Mouse (Mus musculus) cerebellum, postnatal 14 days (tissue): Measurements from ENCODE around the gene Zfp174.
"Not testable (repeated sequence)": the region's sequence is repeated elsewhere in the genome, so short reads cannot be mapped to it uniquely, and the experiment has no call there.

ENCODE experiments used
- DNase-seq, 2 experiments: peaks; one replicate each; pipeline ENCODE4 v3.0.0; 2021; ENCODE audit warnings: mixed read lengths in 2 of 2

Gene Zfp174

DNA sequence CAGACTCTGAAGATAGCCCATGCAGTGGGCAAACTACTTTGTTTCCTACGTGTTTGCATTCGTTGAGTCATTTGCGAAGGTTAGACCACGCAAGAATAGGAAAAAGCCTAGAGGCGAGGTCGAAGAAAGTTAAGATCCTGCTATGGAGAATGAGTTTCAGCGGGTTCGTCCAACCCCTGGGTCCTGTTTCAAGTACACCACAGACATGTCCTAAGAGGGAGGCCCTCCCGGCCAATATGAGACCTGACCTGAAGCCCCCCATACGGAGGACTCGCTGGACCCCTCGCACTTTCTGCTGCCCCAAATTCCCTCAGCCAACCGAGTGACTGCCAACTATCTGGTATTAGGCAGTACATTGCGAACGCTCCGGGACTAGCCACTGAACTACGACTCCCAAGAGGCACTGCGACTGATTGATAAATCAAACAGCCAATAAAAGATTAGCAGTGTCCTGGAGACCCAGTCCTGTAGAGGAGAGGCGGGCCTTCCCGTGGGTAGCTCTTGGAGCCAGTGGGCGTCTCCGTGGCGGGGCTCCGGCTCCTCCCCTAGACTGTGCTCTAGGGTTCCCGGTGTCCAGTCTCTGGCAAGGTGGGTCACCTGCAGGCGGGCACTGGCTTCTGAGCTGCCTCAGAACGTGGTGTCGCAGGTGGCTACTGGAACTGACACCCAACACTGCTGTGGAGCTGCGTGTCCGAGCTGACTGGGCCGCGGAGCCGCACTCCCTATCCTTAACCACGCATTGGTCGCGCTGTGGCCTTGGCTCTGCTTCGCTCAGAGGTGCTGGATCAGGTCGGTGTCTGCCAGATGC, at the start of gene Zfp174:
Gene Zfp174 (plus strand): TSS at position 558 of the 808 bp plus-strand sequence.
- peak; percentile 92 to 96 for DNase-seq

DNA sequence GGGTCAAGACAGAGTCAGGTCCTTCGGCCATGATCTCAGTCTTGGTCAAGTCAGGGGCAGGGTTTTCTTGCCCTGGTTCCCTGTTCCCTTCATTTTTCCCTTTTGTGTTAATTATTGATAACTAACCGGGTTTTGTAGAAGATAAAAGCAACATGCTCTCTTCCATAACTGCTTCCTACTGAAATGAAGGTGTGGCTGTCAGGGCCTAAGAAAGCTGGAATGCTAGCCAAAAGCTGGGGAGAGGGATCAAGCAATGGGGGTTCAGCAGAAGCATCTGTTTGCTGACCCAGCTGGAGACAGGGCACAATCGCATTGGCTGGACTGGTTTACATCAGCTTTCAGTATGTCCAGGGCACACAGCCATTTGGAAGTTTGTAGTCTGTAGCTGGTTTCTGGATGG, 38.9 kb upstream of the Zfp174 start:
- no peak for DNase-seq

DNA sequence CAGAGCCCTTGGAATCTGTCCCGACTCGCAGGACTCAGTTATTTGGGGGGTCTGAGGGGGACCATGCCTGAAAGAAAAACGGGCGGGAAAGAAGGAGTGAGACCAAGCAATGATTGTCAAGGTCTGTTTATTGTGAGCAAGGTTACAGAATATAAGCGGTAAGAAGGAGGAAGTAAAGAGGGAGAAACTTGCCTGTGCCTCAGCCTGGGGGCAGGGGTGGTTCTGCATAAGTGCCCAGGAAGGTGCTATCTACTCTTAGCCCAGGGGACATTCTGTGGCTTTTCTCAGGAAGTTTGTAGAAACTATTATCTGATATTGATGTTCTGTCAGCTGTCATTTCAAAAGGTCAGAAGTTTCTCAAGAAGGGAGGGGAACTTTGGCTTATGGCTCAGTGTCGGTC, 32.4 kb upstream of the Zfp174 start:
- DNase-seq: not testable (repeated sequence)

DNA sequence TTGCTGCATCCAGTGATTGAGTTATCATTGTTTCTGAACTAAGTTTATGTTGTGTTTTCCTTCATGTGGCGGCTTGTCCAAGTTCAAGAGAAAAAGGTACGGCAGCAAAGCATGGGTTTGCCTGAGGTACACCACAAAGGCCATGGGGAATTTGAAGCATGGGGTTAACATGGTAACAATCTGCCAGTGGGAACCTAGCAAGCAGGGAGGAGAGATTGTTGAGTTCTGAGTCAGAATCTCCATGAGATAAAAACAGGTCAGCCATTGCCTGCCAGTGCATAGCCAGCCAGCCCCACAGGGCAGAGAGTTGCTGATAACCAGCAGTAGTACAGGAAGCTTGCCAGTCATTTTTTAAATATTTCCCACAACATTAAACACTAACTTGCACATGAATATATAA, 26.9 kb upstream of the Zfp174 start:
- DNase-seq: no peak

DNA sequence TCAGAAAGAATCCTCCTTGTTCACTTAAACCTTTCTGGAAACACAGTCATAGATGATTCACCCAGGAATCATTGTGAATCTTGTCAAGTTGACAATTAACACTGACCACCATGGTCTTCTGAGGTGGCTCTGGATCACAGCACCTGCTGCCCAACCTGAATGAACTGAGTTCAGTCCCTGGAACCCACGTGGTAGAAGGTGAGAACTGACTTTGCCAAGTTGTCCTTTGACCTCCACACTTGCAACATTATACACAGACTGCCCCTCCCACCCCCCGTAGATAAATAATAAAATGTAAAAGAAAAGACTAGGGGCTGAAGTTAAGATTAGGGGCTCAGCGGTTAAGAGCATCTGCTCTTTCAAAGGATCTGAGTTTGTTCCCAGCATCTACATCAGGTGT, 19.0 kb upstream of the Zfp174 start:
- no peak for DNase-seq

DNA sequence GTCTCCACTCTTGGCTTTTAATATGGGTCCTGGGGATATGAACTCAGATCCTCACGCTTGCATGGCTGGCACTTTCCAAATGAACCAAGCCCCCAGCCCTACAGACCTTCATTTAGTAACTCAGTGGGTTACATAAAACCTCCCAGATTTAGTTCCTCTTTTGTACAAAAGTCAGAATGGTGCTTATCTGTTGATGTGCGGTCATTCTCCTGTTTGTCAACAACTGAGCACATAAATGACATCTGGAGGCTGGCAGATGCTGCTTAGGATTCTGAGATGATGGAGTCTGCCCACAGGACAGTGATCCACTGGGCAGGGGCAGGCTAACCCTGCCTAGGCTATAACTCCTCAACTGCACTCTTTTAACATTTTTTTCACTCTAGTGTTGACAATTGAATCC, 17.3 kb upstream of the Zfp174 start:
- DNase-seq: no peak

DNA sequence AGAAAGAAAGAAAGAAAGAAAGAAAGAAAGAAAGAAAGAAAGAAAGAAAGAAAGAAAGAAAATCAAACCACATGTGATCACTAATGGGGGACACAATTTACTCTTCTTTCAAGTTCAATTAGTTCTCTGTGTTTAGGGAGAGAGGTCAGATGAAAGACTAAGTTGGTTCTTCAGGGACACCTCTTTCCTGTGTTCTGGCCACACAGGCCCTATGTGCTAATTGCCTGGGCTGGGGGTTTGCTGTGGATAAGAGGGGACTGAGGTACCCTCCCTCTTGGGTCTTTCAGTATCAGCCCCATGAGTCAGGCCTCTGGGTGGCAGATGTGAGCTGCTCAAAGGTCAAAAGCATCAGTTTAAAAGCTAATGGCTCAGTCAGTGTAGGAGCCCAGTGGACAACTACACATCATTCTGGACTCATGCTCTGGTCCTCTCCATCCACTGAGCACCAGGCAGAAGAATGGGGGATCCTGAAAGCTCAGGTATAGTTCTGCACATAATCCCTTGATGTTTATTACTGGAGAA, 16.4 kb upstream of the Zfp174 start, which contains the start of gene Olfr15:
Gene Olfr15 (plus strand): TSS at position 291 of the 522 bp plus-strand sequence.
- no peak for DNase-seq

DNA sequence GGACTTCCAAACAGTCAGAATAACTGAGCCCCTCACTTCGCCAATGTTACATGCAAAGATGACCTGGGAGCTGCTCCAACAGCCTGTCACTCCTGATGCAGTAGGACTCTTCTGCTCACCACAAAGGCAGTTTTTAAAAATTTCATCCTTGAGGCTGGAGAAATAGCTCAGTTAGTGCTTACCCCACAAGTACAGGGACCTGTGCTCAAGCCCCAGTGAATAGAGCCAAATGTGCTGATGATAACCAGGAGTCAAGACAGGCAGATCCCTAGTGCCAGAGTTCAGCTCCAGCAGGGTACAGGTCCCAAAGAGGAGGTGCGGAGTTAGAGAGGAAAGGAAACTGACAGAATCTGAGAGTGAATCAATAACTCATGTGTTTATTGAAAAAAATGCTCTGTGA, 11.6 kb upstream of the Zfp174 start:
- no peak for DNase-seq

DNA sequence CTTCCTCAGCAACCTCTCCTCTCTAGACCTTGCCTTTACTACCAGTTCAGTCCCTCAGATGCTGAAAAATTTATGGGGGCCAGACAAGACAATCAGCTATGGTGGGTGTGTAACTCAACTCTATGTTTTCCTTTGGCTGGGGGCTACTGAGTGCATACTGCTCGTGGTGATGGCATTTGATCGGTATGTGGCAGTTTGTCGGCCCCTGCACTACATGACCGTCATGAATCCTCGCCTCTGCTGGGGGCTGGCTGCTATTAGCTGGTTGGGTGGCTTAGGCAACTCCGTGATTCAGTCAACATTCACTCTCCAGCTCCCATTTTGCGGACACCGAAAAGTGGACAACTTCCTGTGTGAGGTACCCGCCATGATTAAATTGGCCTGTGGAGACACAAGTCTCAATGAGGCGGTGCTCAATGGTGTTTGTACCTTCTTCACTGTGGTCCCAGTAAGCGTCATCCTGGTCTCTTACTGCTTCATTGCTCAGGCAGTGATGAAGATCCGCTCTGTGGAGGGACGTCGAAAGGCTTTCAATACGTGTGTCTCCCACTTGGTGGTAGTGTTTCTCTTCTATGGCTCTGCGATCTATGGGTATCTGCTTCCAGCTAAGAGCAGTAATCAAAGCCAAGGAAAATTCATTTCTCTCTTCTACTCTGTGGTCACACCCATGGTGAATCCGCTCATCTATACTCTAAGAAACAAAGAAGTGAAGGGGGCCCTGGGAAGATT, 7.7 kb upstream of the Zfp174 start:
- peak in 1 of 2 experiments; percentile 19 for DNase-seq

DNA sequence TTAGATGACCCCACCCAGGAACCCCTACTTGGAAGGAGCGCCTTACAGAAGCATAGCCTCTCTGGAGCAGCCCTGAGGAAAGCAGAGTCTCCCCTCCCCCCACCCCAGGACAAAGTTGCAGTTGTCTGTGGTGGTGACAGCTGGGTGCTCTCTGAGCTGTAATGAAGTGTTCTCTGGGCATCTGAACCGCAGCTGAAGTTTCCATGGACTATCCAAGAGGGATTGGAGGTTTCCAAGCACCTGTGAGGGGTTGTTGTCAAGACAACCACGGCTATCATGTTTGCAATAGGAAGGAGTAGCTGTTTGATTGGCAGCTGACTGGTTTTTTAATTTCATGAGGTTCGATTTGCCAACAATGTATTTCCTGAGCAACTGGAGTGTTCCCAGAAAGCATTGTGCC, 4.1 kb upstream of the Zfp174 start:
- DNase-seq: no peak

DNA sequence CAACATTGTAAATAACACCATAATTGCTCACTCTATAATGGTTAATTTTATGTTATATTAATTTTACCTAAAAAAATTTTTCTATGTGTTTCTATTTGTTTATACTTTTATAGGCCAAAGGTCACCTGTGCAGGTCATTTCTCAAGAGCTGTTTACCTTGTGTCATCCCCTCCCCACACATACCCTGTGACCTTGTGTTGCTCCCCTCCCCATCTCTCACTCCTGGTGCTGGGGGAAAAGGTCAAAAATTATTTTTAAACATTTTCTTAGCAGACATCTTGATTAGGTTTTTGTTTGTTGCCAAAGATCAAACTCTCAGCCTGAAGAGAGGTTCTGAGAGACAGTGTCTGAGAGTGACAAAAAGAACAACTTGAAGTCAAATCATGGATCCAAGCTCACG, 3.3 kb upstream of the Zfp174 start:
- DNase-seq: no peak

DNA sequence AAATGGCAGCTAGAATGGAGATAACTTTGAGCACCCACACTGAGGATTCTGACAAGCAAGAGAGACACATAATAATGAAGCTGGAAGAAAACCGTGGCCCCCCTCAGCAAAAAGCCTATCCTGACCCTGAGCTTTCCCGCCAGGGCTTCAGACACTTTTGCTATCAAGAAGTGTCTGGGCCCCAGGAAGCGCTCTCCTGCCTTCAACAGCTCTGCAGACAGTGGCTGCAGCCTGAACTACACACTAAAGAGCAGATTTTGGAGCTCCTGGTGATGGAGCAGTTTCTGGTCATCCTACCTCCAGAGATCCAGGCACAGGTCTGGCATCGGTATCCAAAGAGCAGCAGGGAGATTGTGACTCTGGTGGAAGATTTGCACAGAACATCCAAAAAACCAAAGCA, 803 bp downstream of the Zfp174 start:
- DNase-seq: peak; percentile 12 to 13

DNA sequence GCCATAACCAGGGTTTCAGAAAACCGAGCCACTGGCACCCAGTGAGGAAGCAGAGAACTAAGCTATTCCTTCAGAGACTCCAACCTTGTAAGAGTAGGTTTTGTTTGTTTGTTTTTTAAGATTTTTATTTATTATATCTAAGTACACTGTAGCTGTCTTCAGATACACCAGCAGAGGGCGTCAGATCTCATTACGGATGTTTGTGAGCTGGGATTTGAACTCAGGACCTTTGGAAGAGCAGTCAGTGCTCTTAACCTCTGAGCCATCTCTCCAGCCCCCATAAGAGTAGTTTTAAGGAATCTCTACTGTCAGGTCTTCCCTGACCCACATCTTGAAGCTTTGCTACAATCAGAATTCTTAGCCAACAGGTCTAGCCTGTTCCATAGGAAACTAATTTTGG, 1.3 kb downstream of the Zfp174 start:
- DNase-seq: no peak

DNA sequence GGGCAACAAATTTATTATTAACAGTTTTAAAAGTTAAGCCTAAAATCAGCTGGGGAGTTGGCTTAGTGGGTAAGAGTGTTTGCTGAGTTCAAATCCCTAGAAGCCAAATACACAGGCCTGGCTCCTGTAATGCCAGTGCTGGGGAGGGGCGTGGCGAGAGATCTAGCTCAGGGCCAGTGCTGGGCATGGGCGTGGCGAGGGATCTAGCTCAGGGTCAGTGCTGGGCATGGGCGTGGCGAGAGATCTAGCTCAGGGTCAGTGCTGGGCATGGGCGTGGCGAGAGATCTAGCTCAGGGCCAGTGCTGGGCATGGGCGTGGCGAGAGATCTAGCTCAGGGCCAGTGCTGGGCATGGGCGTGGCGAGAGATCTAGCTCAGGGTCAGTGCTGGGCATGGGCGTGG, 4.2 kb downstream of the Zfp174 start:
- DNase-seq: not testable (repeated sequence)

DNA sequence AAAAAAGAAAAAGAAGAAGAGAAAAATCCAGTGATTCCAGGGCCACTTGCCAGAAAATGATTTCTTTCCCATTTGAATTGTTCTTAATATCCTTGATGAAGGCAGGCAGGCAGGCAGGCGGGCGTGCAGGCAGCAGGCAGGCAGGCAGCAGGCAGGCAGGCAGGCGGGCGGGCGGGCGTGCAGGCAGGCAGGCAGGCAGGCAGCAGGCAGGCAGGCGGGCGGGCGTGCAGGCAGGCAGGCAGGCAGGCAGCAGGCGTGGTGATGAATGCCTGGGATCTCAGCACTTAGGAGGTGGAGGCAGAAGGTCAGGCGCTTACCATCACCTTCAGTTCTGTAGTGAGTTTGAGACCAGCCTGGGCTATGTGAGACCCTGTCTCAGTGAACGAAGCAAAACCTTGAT, 5.5 kb downstream of the Zfp174 start:
- DNase-seq: no peak

DNA sequence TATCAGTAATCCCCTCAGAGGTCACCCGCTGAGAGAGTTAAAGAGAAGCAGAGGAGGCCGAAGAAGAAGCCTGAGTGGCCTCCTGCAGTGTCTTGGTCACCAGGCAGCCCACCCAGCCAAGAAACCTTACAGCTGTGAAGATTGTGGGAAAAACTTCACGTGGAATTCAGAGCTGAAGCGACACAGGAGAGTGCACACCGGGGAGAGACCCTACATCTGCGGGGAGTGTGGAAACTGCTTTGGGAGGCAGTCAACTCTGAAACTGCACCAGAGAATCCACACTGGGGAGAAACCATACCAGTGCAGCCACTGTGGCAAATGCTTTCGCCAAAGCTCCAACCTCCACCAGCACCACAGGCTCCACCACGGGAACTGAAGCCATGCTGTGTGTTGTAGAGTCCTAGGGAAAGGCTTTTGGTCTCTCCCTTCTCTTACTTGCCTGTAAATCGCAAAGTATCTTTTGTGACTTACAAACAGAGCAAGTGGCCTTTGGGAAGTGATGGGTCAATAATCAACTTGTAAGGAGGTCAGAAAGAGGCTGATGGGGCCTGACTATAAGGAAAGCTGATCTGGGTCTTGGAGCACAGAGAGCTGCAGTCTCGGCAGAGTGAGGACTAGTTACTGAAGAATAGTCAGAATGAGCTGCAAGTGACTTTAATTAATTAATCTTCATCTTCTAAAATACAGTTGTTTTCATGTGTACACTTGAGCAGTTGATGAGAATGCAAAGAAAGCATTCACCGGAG, 7.5 kb downstream of the Zfp174 start:
- DNase-seq: no peak

DNA sequence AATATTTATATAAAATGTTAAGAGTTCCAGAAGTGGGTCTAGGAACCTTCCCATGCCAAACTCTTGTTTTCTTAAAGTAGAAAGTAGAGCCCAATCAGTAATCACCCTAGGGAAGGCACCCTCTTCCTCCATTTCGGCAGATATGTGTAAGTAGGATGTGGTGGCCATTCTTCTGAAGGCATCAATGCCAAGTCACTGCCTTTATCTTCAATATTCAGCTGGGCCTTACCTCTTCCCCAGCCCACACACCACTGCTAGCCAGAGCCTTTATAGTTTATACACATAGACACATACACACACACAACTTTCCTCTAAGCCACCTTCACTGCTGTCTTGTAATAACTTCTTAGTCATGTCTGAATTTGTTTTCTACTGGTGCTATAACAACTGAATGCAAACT, 8.7 kb downstream of the Zfp174 start:
- DNase-seq: no peak

DNA sequence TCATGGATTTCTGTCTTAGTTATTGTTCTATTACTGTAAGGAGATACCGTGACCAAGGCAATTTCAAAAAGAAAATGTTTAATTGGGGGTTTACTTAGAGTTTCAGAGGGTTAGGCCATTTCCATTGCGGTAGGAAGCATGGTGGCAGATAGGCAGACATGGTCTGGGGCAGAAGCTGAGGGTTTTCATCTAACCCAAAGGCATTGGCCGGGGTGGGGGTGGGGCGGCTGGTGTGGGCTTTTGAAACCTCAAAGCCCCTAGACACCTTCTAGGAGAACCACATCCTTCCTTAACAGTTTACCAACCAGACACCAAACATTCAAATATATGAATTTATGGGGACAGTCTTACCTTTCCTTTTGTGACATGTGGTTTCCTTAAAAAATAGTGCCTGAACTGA, 12.2 kb downstream of the Zfp174 start:
- no peak for DNase-seq

DNA sequence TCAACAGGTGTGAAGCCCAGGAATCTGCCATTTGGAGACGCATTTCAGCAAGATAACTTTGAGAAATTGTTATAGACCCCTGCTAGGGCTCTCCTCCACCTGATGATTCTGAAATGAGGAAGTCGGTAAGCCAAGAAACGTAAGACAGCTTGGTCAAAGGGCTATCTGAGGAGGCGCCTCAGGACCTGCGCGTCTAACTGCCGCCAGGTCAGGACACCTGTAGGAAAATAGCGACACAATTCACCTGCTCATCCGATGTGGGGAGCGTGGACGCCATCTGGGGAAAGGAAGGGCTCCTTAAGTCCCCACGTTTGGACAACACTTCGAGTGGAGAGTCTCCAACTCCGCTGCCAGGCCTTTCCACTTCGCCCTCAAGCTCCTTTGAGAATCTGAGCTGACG, 24.7 kb downstream of the Zfp174 start:
- no peak for DNase-seq

DNA sequence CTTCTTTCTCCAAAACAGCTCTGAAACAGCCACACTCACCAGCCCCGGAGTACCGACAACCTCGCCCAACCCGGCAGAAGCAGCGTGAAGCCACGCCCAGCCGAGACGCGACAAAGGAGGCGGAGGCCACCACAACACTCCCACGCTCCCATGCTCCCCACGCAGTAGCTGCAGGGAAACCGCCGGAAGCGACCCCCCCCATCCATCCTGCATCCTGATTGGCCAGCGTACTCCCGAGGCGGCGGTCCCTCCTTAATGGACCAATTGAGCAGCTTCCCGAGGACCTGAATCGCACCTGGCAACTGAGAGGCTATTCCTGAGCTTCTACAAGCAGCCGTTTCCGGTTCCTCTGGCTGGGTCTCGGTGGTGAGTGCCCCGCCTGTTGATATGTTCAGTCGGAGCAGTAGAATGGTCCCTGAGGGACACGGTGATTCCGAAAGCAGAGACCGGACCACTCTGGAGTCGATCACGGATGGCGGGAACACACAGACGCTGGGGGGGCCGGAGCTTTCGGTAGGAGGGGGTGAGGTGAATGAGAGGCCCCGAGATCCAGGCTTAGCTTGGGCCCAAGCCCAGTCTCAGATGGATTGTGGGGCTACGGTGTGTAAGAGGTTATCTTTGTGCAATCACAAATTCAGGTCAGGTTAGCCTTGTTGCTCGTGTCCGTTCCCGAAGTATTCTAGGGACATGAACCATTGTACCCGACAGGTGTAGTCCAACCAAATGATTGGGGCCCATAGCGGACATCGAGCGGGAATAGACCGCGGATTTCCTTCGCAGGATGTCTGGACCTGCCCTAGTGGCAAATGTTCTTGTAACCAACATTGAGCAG, 25.4 kb downstream of the Zfp174 start, which contains the start of gene Naa60:
Gene Naa60 (plus strand): TSS at position 160 of the 832 bp plus-strand sequence.
- DNase-seq: peak; percentile 89 to 91

DNA sequence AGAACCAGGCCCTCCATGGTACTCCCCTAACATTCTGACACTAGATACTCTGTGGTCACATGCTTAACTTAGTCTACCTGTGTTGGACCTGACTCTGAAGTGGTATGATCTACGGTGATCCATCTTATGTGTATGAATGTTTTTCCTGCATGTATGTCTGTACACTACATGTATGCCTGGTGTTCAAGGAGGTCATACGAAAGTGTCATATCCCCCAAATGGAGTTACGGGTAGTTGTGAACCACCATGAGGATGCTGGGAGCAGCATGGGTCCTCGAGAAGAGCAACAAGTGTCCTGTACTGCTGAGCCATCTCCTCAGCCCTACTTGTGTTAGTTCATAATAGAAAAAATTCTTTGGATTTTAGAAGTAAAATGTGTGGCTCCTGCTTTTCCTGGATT, 29.3 kb downstream of the Zfp174 start:
- no peak for DNase-seq
